Mouse (Mus musculus) kidney, postnatal 0 days (tissue): ENCODE measurements around the gene Syngr1. TPM values are rescaled to one million over a fixed set of nuclear protein-coding genes. Genes with fewer than 3 reads are reported as not detected.

Experiments used
- ATAC-seq: fragments of 200-750 bp; cut with Nextera tagmentation; replicated peaks from 2 replicates; pipeline ENCODE4 v1.8.0; 2017; ENCODE audit warnings: low read depth, moderate number of reproducible peaks, moderate TSS enrichment, moderate library complexity; ENCODE audit not compliant: low FRiP score
- DNase-seq: peaks from one replicate; pipeline ENCODE4 v3.0.0-alpha.2; 2016; ENCODE audit warnings: low spot score
- H3K27ac ChIP-seq: fragments of 300-500 bp; sonication (generic); 2 replicates; pipeline ENCODE4 v1.5.1; 2014; ENCODE audit warnings: mild to moderate bottlenecking
- H3K27me3 ChIP-seq: fragments of 300-500 bp; sonication (generic); 2 replicates; pipeline ENCODE4 v1.6.1; 2014; ENCODE audit warnings: low read length, mixed read lengths; ENCODE audit not compliant: insufficient read depth
- H3K36me3 ChIP-seq: fragments of 300-500 bp; sonication (generic); 2 replicates; pipeline ENCODE4 v1.6.1; 2014; ENCODE audit warnings: low read length, mixed read lengths; ENCODE audit not compliant: insufficient read depth
- H3K4me1 ChIP-seq: fragments of 300-500 bp; sonication (generic); replicated peaks from 2 replicates; pipeline ENCODE4 v1.6.1; 2014; ENCODE audit warnings: antibody characterized with exemption, low read length, mixed read lengths; ENCODE audit not compliant: insufficient read depth
- H3K4me2 ChIP-seq: fragments of 300-500 bp; sonication (generic); 2 replicates; pipeline ENCODE4 v1.6.1; 2014; ENCODE audit warnings: mild to moderate bottlenecking, low read length, moderate library complexity, mixed read lengths
- H3K4me3 ChIP-seq: fragments of 300-500 bp; sonication (generic); replicated peaks from 2 replicates; pipeline ENCODE4 v1.5.1; 2014; ENCODE audit warnings: low read depth, low read length
- H3K9ac ChIP-seq: fragments of 300-500 bp; sonication (generic); 2 replicates; pipeline ENCODE4 v1.6.1; 2014; ENCODE audit warnings: low read depth, low read length
- H3K9me3 ChIP-seq: fragments of 300-500 bp; sonication (generic); replicated peaks from 2 replicates; pipeline ENCODE4 v1.6.1; 2016; ENCODE audit warnings: low read length, inconsistent platforms, mixed read lengths
- CTCF ChIP-seq: IDR thresholded peaks from 2 replicates; pipeline ENCODE4 v1.5.1; 2016; ENCODE audit warnings: antibody characterized with exemption, low read depth, mild to moderate bottlenecking, moderate library complexity
- WGBS: fragments of 180-500 bp; shearing (Covaris S2); extraction: QIAGEN DNeasy Blood & Tissue Kit; methylation state at CpG from one replicate; pipeline ENCODE4 v1.1.7; 2014; 5-methylcytosine and 5-hydroxymethylcytosine counted together
- polyA plus RNA-seq: library from polyadenylated mRNA; unstranded; fragments of >200 nt; fragmentation: Nextera tagmentation; extraction: Ambion mirVana; gene quantifications from 2 replicates; pipeline ENCODE4 v1.2.1, GENCODE M21; 2015

The Syngr1 gene
- polyA plus RNA-seq, 1 experiment from 2014 or later: 21.8 TPM

DNA sequence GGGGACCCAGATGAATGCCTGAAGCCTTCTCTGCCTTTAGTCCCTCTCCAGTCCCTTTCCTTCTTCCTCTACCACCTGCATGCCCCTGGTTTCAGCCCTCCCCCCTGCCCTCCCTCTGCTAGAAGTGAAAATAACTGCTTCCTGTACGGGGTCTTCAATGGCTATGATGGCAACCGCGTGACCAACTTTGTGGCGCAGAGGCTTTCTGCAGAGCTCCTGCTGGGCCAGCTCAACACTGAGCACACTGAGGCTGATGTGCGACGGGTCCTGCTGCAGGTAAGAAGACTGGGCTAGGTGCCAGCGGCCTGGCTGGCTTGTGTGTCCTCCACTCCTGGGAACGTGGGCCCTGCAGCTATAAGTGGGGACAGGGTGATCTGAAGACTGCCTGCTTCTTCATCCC lies 57.4 kb downstream of the Syngr1 start:
- Histone ChIP-seq H3K9ac (no peak overlapping the region), H3K4me2 (no peak overlapping the region), H3K4me1 (no peaks in the 10 kb centered on the region), H3K27me3 (no peaks in the 10 kb centered on the region), H3K9me3 (no peaks in the 10 kb centered on the region), H3K27ac (no peak overlapping the region), H3K4me3 (no peak overlapping the region), H3K36me3 (peaks cover 25% of the 10 kb centered on the region)
- TF ChIP-seq CTCF: no peak
- no peak for DNase-seq
- no peak for ATAC-seq
- 85% methylated on average over 8 of the region's 8 CpGs for WGBS

DNA sequence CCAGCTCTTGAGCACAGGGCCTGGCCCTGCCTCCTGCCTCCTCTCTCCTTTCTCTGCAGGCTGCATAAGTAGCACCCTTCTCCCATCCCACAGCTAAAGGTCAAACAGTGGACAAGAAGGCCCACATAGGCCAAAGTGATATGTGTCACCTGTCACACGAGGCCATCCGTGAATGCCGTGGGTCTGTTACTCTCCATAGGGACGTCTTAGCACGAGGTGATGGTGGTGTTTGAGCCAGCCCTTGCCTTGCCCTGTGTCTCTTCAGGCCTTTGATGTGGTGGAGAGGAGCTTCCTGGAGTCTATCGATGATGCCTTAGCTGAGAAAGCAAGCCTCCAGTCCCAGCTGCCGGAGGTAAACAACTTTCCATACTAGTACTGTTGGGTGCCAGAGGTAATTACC lies 58.4 kb downstream of the Syngr1 start:
- Histone ChIP-seq H3K27me3 (no peaks in the 10 kb centered on the region), H3K9ac (no peak overlapping the region), H3K36me3 (peaks cover 32% of the 10 kb centered on the region), H3K4me3 (no peak overlapping the region), H3K4me1 (no peaks in the 10 kb centered on the region), H3K9me3 (no peaks in the 10 kb centered on the region), H3K27ac (no peak overlapping the region), H3K4me2 (no peak overlapping the region)
- 92% methylated on average over 7 of the region's 7 CpGs for WGBS
- TF ChIP-seq CTCF: no peak
- no peak for DNase-seq
- no peak for ATAC-seq

DNA sequence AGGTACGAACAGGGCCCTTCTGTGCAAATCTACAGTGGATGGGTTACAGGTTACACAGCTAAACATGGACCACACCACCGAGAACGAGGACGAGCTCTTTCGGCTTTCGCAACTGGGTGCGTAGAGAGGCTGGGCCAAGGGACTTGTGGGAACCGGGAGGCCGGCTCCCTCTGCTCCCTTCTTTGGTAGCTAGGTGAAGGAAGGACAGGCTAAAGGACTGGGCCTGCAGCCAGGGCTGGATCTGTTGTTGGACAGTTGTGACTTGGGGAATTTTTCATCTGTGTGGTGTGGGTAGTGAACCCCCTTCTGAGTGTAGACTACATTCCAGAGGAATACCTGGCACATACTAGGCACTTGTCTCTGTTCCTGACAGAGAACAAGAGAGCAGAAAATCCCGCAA lies 61.5 kb downstream of the Syngr1 start:
- Histone ChIP-seq H3K36me3 (peaks cover 41% of the 10 kb centered on the region), H3K27ac (no peak overlapping the region), H3K4me1 (no peaks in the 10 kb centered on the region), H3K9me3 (no peaks in the 10 kb centered on the region), H3K9ac (no peak overlapping the region), H3K4me3 (no peak overlapping the region), H3K27me3 (no peaks in the 10 kb centered on the region), H3K4me2 (no peak overlapping the region)
- no peak for DNase-seq
- TF ChIP-seq CTCF: no peak
- ATAC-seq: no peak
- 86% methylated on average over 10 of the region's 10 CpGs for WGBS

GRCm38 (mm10) chr15:80153757-80154156 lies 62.6 kb downstream of the Syngr1 start:
- ATAC-seq: no peak

GRCm38 (mm10) chr15:80155707-80156106 lies 64.6 kb downstream of the Syngr1 start:
- H3K36me3 ChIP-seq: peaks cover 39% of the 10 kb centered on the region
- no peak overlapping the region for H3K9ac ChIP-seq
- H3K4me3 ChIP-seq: no peak overlapping the region
- ATAC-seq: no peak
- TF ChIP-seq CTCF: no peak
- no peaks in the 10 kb centered on the region for H3K27me3 ChIP-seq
- H3K4me1 ChIP-seq: peaks cover 15% of the 10 kb centered on the region
- H3K9me3 ChIP-seq: no peaks in the 10 kb centered on the region
- WGBS: 91% methylated on average over 8 of the region's 8 CpGs
- DNase-seq: no peak
- H3K4me2 ChIP-seq: no peak overlapping the region
- H3K27ac ChIP-seq: no peak overlapping the region

More at GRCm38 (mm10) chr15:80153757-80154156, 62.6 kb downstream of the Syngr1 start:
- H3K36me3 ChIP-seq: peaks cover 44% of the 10 kb centered on the region
- TF ChIP-seq CTCF: no peak
- no peak overlapping the region for H3K27ac ChIP-seq
- H3K9me3 ChIP-seq: no peaks in the 10 kb centered on the region
- H3K4me2 ChIP-seq: no peak overlapping the region
- H3K9ac ChIP-seq: no peak overlapping the region
- no peak overlapping the region for H3K4me3 ChIP-seq
- no peak for DNase-seq
- H3K27me3 ChIP-seq: no peaks in the 10 kb centered on the region
- peaks cover 4% of the 10 kb centered on the region for H3K4me1 ChIP-seq
- 83% methylated on average over 11 of the region's 11 CpGs for WGBS

DNA sequence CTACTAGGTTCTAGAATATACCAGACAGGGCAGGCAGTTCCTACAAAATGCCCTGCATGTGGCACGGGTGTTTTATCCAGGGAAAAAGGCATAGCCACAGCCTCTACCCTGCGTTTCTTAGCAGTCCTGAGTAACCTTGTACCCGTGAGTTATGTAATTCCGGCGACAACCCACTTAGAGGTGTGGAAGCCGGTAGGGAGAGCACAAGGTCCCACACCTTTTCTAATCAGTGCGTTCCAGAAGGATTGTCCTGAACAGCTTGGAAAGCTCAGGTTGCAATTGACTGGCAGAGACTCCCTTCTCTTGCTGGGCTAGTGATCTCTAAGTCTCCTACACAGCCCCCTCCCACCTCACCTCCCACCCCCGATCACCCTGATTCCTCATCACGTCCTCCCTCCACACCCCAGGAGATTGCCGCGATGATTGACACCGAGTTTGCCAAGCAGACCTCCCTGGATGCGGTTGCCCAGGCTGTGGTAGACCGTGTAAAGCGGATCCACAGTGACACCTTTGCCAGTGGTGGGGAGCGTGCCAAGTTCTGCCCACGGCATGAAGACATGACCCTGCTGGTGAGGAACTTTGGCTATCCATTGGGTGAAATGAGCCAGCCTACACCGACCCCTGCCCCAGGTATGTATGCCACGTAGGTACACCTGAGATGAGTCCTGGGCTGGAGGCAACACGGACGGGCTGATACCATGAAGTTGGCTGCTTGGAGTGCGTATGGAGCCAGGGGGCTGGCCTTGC lies 66.2 kb downstream of the Syngr1 start:
- Histone ChIP-seq H3K9me3 (no peaks in the 10 kb centered on the region), H3K27ac (no peak overlapping the region), H3K4me2 (no peak overlapping the region), H3K4me3 (no peak overlapping the region), H3K36me3 (peaks cover 42% of the 10 kb centered on the region), H3K27me3 (no peaks in the 10 kb centered on the region), H3K9ac (no peak overlapping the region), H3K4me1 (peaks cover 15% of the 10 kb centered on the region)
- ATAC-seq (no peak), DNase-seq (peak; percentile 21)
- 71% methylated on average over 22 of the region's 22 CpGs for WGBS
- no peak for TF ChIP-seq CTCF
